Mouse (Mus musculus) intestine, postnatal 0 days (tissue): ENCODE results near the gene Acpp. TPM values are rescaled to one million over a fixed set of nuclear protein-coding genes. Genes with fewer than 3 reads are reported as not detected.
A peak's percentile ranks its signal among the peaks of the same experiment; 100 is the strongest.

Experiments
- ATAC-seq: fragments of 200-750 bp; cut with Nextera tagmentation; 2 replicates; pipeline ENCODE4 v1.8.0; 2017; ENCODE audit warnings: mild to moderate bottlenecking, moderate TSS enrichment, moderate library complexity
- H3K27ac ChIP-seq: fragments of 300-500 bp; sonication (generic); 2 replicates; pipeline ENCODE4 v1.5.1; 2014; ENCODE audit warnings: mild to moderate bottlenecking, low read depth, low read length, moderate library complexity
- H3K27me3 ChIP-seq: fragments of 300-500 bp; sonication (generic); replicated peaks from 2 replicates; pipeline ENCODE4 v1.6.1; 2014; ENCODE audit warnings: low read length, mixed read lengths; ENCODE audit not compliant: control insufficient read depth, insufficient read depth
- H3K36me3 ChIP-seq: fragments of 300-500 bp; sonication (generic); 2 replicates; pipeline ENCODE4 v1.6.1; 2014; ENCODE audit warnings: mild to moderate bottlenecking, moderate library complexity; ENCODE audit not compliant: control insufficient read depth, insufficient read depth
- H3K4me1 ChIP-seq: fragments of 300-500 bp; sonication (generic); replicated peaks from 2 replicates; pipeline ENCODE4 v1.6.1; 2014; ENCODE audit warnings: antibody characterized with exemption, low read length, mixed read lengths; ENCODE audit not compliant: control insufficient read depth, insufficient read depth
- H3K4me2 ChIP-seq: fragments of 300-500 bp; sonication (generic); replicated peaks from 2 replicates; pipeline ENCODE4 v1.6.1; 2014; ENCODE audit warnings: low read depth, mild to moderate bottlenecking, moderate library complexity
- H3K4me3 ChIP-seq: fragments of 300-500 bp; sonication (generic); 2 replicates; pipeline ENCODE4 v1.5.1; 2014; ENCODE audit warnings: low read depth, low read length
- H3K9ac ChIP-seq: fragments of 300-500 bp; sonication (generic); 2 replicates; pipeline ENCODE4 v1.6.1; 2014; ENCODE audit warnings: mild to moderate bottlenecking, low read depth, low read length
- H3K9me3 ChIP-seq: fragments of 300-500 bp; sonication (generic); 2 replicates; pipeline ENCODE4 v1.6.1; 2016; ENCODE audit warnings: mixed run types; ENCODE audit not compliant: control insufficient read depth
- CTCF ChIP-seq: sonication (generic); IDR thresholded peaks from 2 replicates; pipeline ENCODE4 v1.5.1; 2016; ENCODE audit warnings: low read depth, mild to moderate bottlenecking, control low read depth, antibody characterized with exemption, moderate library complexity
- WGBS: fragments of 180-500 bp; shearing (Covaris S2); extraction: QIAGEN DNeasy Blood & Tissue Kit; methylation state at CpG from one replicate; pipeline ENCODE4 v1.1.7; 2014; 5-methylcytosine and 5-hydroxymethylcytosine counted together
- polyA plus RNA-seq: library from polyadenylated mRNA; unstranded; fragments of >200 nt; fragmentation: Nextera tagmentation; extraction: Ambion mirVana; gene quantifications from 2 replicates; pipeline ENCODE4 v1.2.1, GENCODE M21; 2015

The Acpp gene
- polyA plus RNA-seq, 1 experiment from 2014 or later, result 3.6 TPM

GRCm38 (mm10) chr9:104284934-104285333 lies 52.6 kb downstream of the Acpp start:
- H3K36me3 ChIP-seq, result no peaks in the 10 kb centered on the region; the same call in 1 of the 2 replicates
- ATAC-seq, result no peak
- no peaks in the 10 kb centered on the region for H3K4me1 ChIP-seq
- H3K4me3 ChIP-seq, result no peak overlapping the region
- H3K9ac ChIP-seq, result no peak overlapping the region
- no peaks in the 10 kb centered on the region for H3K27me3 ChIP-seq
- 52% methylated on average over 6 of the region's 6 CpGs for WGBS
- no peak overlapping the region for H3K27ac ChIP-seq
- TF ChIP-seq CTCF, result no peak
- H3K4me2 ChIP-seq, result no peak overlapping the region
- H3K9me3 ChIP-seq, result no peaks in the 10 kb centered on the region

GRCm38 (mm10) chr9:104282536-104282935 lies 55.0 kb downstream of the Acpp start:
- H3K9me3 ChIP-seq, result no peaks in the 10 kb centered on the region
- ATAC-seq, result no peak
- no peak for TF ChIP-seq CTCF

GRCm38 (mm10) chr9:104281737-104282136 lies 55.8 kb downstream of the Acpp start:
- no peak for TF ChIP-seq CTCF
- H3K4me2 ChIP-seq, result no peak overlapping the region
- no peak overlapping the region for H3K4me3 ChIP-seq
- WGBS, result 77% methylated on average over 5 of the region's 5 CpGs
- no peak overlapping the region for H3K9ac ChIP-seq
- H3K27ac ChIP-seq, result no peak overlapping the region
- H3K27me3 ChIP-seq, result no peaks in the 10 kb centered on the region
- H3K9me3 ChIP-seq, result no peaks in the 10 kb centered on the region
- ATAC-seq, result no peak
- no peaks in the 10 kb centered on the region for H3K36me3 ChIP-seq
- no peaks in the 10 kb centered on the region for H3K4me1 ChIP-seq

More at GRCm38 (mm10) chr9:104282536-104282935, 55.0 kb downstream of the Acpp start:
- Histone ChIP-seq H3K4me3 (no peak overlapping the region), H3K36me3 (no peaks in the 10 kb centered on the region), H3K4me2 (no peak overlapping the region), H3K9ac (no peak overlapping the region), H3K27me3 (no peaks in the 10 kb centered on the region), H3K4me1 (no peaks in the 10 kb centered on the region), H3K27ac (no peak overlapping the region)
- 59% methylated on average over 8 of the region's 8 CpGs for WGBS

GRCm38 (mm10) chr9:104280725-104281495 lies 56.6 kb downstream of the Acpp start:
- Histone ChIP-seq H3K4me1 (no peaks in the 10 kb centered on the region), H3K36me3 (no peaks in the 10 kb centered on the region), H3K9ac (no peak overlapping the region), H3K9me3 (no peaks in the 10 kb centered on the region), H3K4me3 (no peak overlapping the region), H3K4me2 (no peak overlapping the region), H3K27me3 (no peaks in the 10 kb centered on the region), H3K27ac (no peak overlapping the region)
- WGBS, result 39% methylated on average over 8 of the region's 8 CpGs
- no peak for TF ChIP-seq CTCF
- ATAC-seq, result peak; percentile 66

- Histone ChIP-seq H3K27ac (no peak overlapping the region), H3K4me3 (no peak overlapping the region), H3K36me3 (no peaks in the 10 kb centered on the region), H3K9ac (no peak overlapping the region), H3K27me3 (no peaks in the 10 kb centered on the region), H3K9me3 (no peaks in the 10 kb centered on the region), H3K4me2 (peak overlapping the region; percentile 37; the same call in 1 of the 2 replicates), H3K4me1 (no peaks in the 10 kb centered on the region)
- ATAC-seq, result no peak; the same call in 1 of the 2 replicates
- peak; percentile 83 for TF ChIP-seq CTCF
- 23% methylated on average over 18 of the region's 18 CpGs for WGBS
Observed at GRCm38 (mm10) chr9:104277528-104278162, 59.9 kb downstream of the Acpp start.

- Histone ChIP-seq H3K4me3 (no peak overlapping the region), H3K9ac (no peak overlapping the region), H3K9me3 (no peaks in the 10 kb centered on the region), H3K4me2 (no peak overlapping the region), H3K36me3 (no peaks in the 10 kb centered on the region), H3K4me1 (no peaks in the 10 kb centered on the region), H3K27ac (no peak overlapping the region), H3K27me3 (no peaks in the 10 kb centered on the region)
- TF ChIP-seq CTCF, result no peak
- ATAC-seq, result no peak
- WGBS, result 75% methylated on average over 17 of the region's 17 CpGs
Observed at GRCm38 (mm10) chr9:104275084-104275785, 62.3 kb downstream of the Acpp start.
